ENCODE assay signal across 1 mouse cellular context in genomic region chr6:85374734-85375114, GRCm38 (mm10).
TF ChIP-seq lines count a peak whose summit lies in the region.

No protein-coding gene starts in this region.

TF ChIP-seq in C2C12, 6 proteins besides CTCF, POLR2A, EP300 and RAD21 (continued from another document):
- no peak for TF ChIP-seq USF1 (IDR thresholded peaks at IDR 0.05; ENCODE audit: low read depth)
